Mouse (Mus musculus) limb, embryonic 11.5 days (tissue): ENCODE data around the gene Josd2. TPM values are rescaled to one million over a fixed set of nuclear protein-coding genes. Genes with fewer than 3 reads are reported as not detected.

Experiments used
- ATAC-seq: fragments of 200-750 bp; cut with Nextera tagmentation; 2 replicates; pipeline ENCODE4 v1.8.0; 2017; ENCODE audit warnings: low read depth; ENCODE audit not compliant: insufficient number of reproducible peaks, low FRiP score, low TSS enrichment
- DNase-seq: peaks from one replicate; pipeline ENCODE4 v3.0.0-alpha.2; 2015; ENCODE audit warnings: low spot score
- H3K27ac ChIP-seq: fragments of 300-500 bp; sonication (generic); replicated peaks from 2 replicates; pipeline ENCODE4 v1.5.1; 2014; ENCODE audit warnings: low read depth, mild to moderate bottlenecking, low read length
- H3K27me3 ChIP-seq: fragments of 300-500 bp; sonication (generic); 2 replicates; pipeline ENCODE4 v1.6.1; 2014; ENCODE audit warnings: mild to moderate bottlenecking, low read length, mixed read lengths; ENCODE audit not compliant: control insufficient read depth, insufficient read depth
- H3K36me3 ChIP-seq: fragments of 300-500 bp; sonication (generic); 2 replicates; pipeline ENCODE4 v1.6.1; 2014; ENCODE audit warnings: mild to moderate bottlenecking, low read length, moderate library complexity, mixed read lengths; ENCODE audit not compliant: control insufficient read depth, insufficient read depth
- H3K4me1 ChIP-seq: fragments of 300-500 bp; sonication (generic); 2 replicates; pipeline ENCODE4 v1.6.1; 2014; ENCODE audit warnings: low read length, mixed read lengths; ENCODE audit not compliant: control insufficient read depth, insufficient read depth
- H3K4me2 ChIP-seq: fragments of 300-500 bp; sonication (generic); 2 replicates; pipeline ENCODE4 v1.6.1; 2014; ENCODE audit warnings: low read depth, mild to moderate bottlenecking, moderate library complexity; ENCODE audit not compliant: severe bottlenecking
- H3K4me3 ChIP-seq: fragments of 300-500 bp; sonication (generic); 2 replicates; pipeline ENCODE4 v1.5.1; 2014; ENCODE audit warnings: low read depth, low read length
- H3K9ac ChIP-seq: fragments of 300-500 bp; sonication (generic); 2 replicates; pipeline ENCODE4 v1.6.1; 2014; ENCODE audit warnings: mild to moderate bottlenecking, low read length
- H3K9me3 ChIP-seq: fragments of 300-500 bp; sonication (generic); 2 replicates; pipeline ENCODE4 v1.6.1; 2016; ENCODE audit warnings: low read length; ENCODE audit not compliant: control insufficient read depth
- WGBS: fragments of 180-500 bp; shearing (Covaris S2); extraction: QIAGEN DNeasy Blood & Tissue Kit; methylation state at CpG from one replicate; pipeline ENCODE4 v1.1.7; 2014; 5-methylcytosine and 5-hydroxymethylcytosine counted together
- microRNA-seq: library from miRNA; unstranded; fragments of <30 nt; microRNA quantifications from one replicate; pipeline ENCODE4, GENCODE M21; 2016
- polyA plus RNA-seq: library from polyadenylated mRNA; unstranded; fragments of >200 nt; fragmentation: Nextera tagmentation; extraction: Ambion mirVana; gene quantifications from 2 replicates; pipeline ENCODE4 v1.2.1, GENCODE M21; 2014

Josd2 gene
- polyA plus RNA-seq, 1 experiment from 2014 or later, result 65.4 TPM

DNA sequence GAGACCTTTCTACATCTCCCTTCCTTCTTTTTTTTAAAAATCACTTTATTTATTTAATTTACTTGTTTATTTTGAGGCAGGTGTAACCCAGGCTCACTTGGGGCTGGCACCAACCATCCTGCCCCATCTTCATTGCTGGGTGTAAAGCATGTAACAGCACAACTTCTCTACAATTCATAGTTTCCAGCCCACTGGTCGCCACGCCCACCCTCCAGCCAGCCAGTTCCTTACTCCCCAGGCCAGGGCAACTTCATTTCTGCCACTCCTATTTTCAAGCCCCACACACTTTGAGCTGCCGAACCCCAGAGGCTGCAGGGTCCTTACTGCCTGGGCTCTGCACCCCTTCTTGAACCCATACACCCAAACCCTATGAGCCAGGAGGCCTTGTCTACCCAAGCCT, 53.2 kb downstream of the Josd2 start:
- Histone ChIP-seq H3K27ac (no peak overlapping the region), H3K9ac (no peak overlapping the region), H3K4me3 (no peak overlapping the region), H3K4me1 (no peaks in the 10 kb centered on the region), H3K36me3 (no peaks in the 10 kb centered on the region), H3K9me3 (no peaks in the 10 kb centered on the region), H3K27me3 (peaks cover 42% of the 10 kb centered on the region), H3K4me2 (no peak overlapping the region)
- DNase-seq (no peak), ATAC-seq (no peak)
- WGBS, result 63% methylated on average over 3 of the region's 3 CpGs

Small RNA genes lying within 50 kb of the gene (microRNA-seq; reads per million reads assigned to microRNA genes)
- gene Mir7052, result 0.92 reads per million

Other genes with a start within 250 kb of the Josd2 start
- gene Klk1, start 242.6 kb upstream of the Josd2 start, polyA plus RNA-seq, result not detected in 2 replicates
- gene Gm36864, start 231.8 kb upstream of the Josd2 start, polyA plus RNA-seq, result not detected in 2 replicates
- 0.88 and 1.1 TPM in 2 replicates for gene 1700028J19Rik, start 221.3 kb upstream of the Josd2 start, polyA plus RNA-seq
- 135 and 146 TPM in 2 replicates for gene 2410002F23Rik, start 221.3 kb upstream of the Josd2 start, polyA plus RNA-seq
- 0.26 and 0.31 TPM in 2 replicates for gene Acp4, start 210.6 kb upstream of the Josd2 start, polyA plus RNA-seq
- gene Gm15517, start 206.5 kb upstream of the Josd2 start, polyA plus RNA-seq, result not detected in 2 replicates
- gene Clec11a, start 161.1 kb upstream of the Josd2 start, polyA plus RNA-seq, result 1.9 and 2.2 TPM in 2 replicates
- gene Shank1, start 157.7 kb upstream of the Josd2 start, polyA plus RNA-seq, result 0.78 and 0.85 TPM in 2 replicates
- gene Syt3, start 83.9 kb upstream of the Josd2 start, polyA plus RNA-seq, result 2.1 TPM in 2 replicates
- gene 1700008O03Rik, start 82.2 kb upstream of the Josd2 start, polyA plus RNA-seq, result 0.37 and 0.53 TPM in 2 replicates
- 0.51 and 0.60 TPM in 2 replicates for gene Lrrc4b, start 39.0 kb upstream of the Josd2 start, polyA plus RNA-seq
- gene Aspdh, start 2.6 kb upstream of the Josd2 start, polyA plus RNA-seq, result 0.60 TPM in 1 of 2 replicates, not detected in the other
- gene Emc10, start 28.5 kb downstream of the Josd2 start, polyA plus RNA-seq, result 83.0 and 85.8 TPM in 2 replicates
- 13.2 and 15.0 TPM in 2 replicates for gene Fam71e1, start 28.6 kb downstream of the Josd2 start, polyA plus RNA-seq
- 0.09 and 0.20 TPM in 2 replicates for gene Mybpc2, start 56.7 kb downstream of the Josd2 start, polyA plus RNA-seq
- gene Spib, start 64.1 kb downstream of the Josd2 start, polyA plus RNA-seq, result 0.07 and 0.11 TPM in 2 replicates
- gene Pold1, start 80.9 kb downstream of the Josd2 start, polyA plus RNA-seq, result 82.5 and 84.3 TPM in 2 replicates
- 70.2 and 72.1 TPM in 2 replicates for gene Nr1h2, start 86.0 kb downstream of the Josd2 start, polyA plus RNA-seq
- 0.44 and 0.61 TPM in 2 replicates for gene Napsa, start 104.4 kb downstream of the Josd2 start, polyA plus RNA-seq
- gene Kcnc3, start 122.7 kb downstream of the Josd2 start, polyA plus RNA-seq, result 0.31 and 0.36 TPM in 2 replicates
- 1.9 and 2.1 TPM in 2 replicates for gene Myh14, start 202.9 kb downstream of the Josd2 start, polyA plus RNA-seq
- not detected in 2 replicates for gene Izumo2, start 240.8 kb downstream of the Josd2 start, polyA plus RNA-seq